Mouse (Mus musculus) midbrain, embryonic 11.5 days (tissue): ENCODE measurements around the gene Prx. TPM values are rescaled to one million over a fixed set of nuclear protein-coding genes. Genes with fewer than 3 reads are reported as not detected.

Source experiments
- ATAC-seq: fragments of 200-750 bp; cut with Nextera tagmentation; 2 replicates; pipeline ENCODE4 v1.8.0; 2017; ENCODE audit warnings: moderate TSS enrichment, moderate library complexity; ENCODE audit not compliant: low FRiP score
- DNase-seq: peaks from one replicate; pipeline ENCODE4 v3.0.0; 2015; ENCODE audit warnings: low spot score; ENCODE audit errors: missing footprints
- H3K27ac ChIP-seq: fragments of 300-500 bp; sonication (generic); 2 replicates; pipeline ENCODE4 v1.5.1; 2014; ENCODE audit warnings: low read depth, low read length
- H3K27me3 ChIP-seq: fragments of 300-500 bp; sonication (generic); 2 replicates; pipeline ENCODE4 v1.6.1; 2014; ENCODE audit warnings: mild to moderate bottlenecking, low read length, moderate library complexity, mixed read lengths; ENCODE audit not compliant: control insufficient read depth, insufficient read depth
- H3K36me3 ChIP-seq: fragments of 300-500 bp; sonication (generic); 2 replicates; pipeline ENCODE4 v1.6.1; 2014; ENCODE audit warnings: mild to moderate bottlenecking, low read length, moderate library complexity, mixed read lengths; ENCODE audit not compliant: control insufficient read depth, insufficient read depth
- H3K4me1 ChIP-seq: fragments of 300-500 bp; sonication (generic); 2 replicates; pipeline ENCODE4 v1.6.1; 2014; ENCODE audit warnings: low read length; ENCODE audit not compliant: control insufficient read depth, insufficient read depth
- H3K4me2 ChIP-seq: fragments of 300-500 bp; sonication (generic); 2 replicates; pipeline ENCODE4 v1.6.1; 2014; ENCODE audit warnings: mild to moderate bottlenecking, moderate library complexity
- H3K4me3 ChIP-seq: fragments of 300-500 bp; sonication (generic); 2 replicates; pipeline ENCODE4 v1.5.1; 2014; ENCODE audit warnings: low read depth, low read length
- H3K9ac ChIP-seq: fragments of 300-500 bp; sonication (generic); 2 replicates; pipeline ENCODE4 v1.6.1; 2014; ENCODE audit warnings: low read length
- H3K9me3 ChIP-seq: fragments of 300-500 bp; sonication (generic); 2 replicates; pipeline ENCODE4 v1.6.1; 2016; ENCODE audit warnings: low read length; ENCODE audit not compliant: control insufficient read depth
- WGBS: fragments of 180-500 bp; shearing (Covaris S2); extraction: QIAGEN DNeasy Blood & Tissue Kit; methylation state at CpG from one replicate; pipeline ENCODE4 v1.1.7; 2014; 5-methylcytosine and 5-hydroxymethylcytosine counted together
- polyA plus RNA-seq: library from polyadenylated mRNA; unstranded; fragments of >200 nt; fragmentation: Nextera tagmentation; extraction: Ambion mirVana; gene quantifications from 2 replicates; pipeline ENCODE4 v1.2.1, GENCODE M21; 2014

The Prx gene
- polyA plus RNA-seq, 1 experiment from 2014 or later, result 0.85 TPM

DNA sequence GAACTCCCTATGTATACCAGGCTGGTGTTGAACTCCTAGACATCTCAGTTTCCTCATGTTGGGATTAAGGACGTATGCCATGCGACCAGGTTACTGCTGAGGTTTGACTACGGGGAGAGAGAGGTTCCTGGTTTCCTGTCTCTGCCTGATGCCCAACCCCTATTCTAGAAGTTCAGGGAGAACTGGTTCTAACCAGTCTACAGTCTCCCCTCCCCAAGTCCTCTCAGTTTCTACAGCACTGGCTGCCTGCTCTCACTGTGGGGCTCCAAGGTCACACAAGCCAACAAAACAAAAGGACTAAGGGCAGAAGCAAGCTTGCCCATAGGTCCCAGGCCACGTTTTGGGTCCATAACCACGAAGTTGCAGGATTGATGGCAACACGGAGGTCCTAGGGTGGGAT is 50.5 kb downstream of the Prx start:
- H3K36me3 ChIP-seq, result no peaks in the 10 kb centered on the region
- H3K9me3 ChIP-seq, result no peaks in the 10 kb centered on the region
- no peak overlapping the region for H3K9ac ChIP-seq
- no peak overlapping the region for H3K27ac ChIP-seq
- H3K4me2 ChIP-seq, result no peak overlapping the region
- peaks cover 10% of the 10 kb centered on the region for H3K4me1 ChIP-seq
- DNase-seq (no peak), ATAC-seq (no peak)
- WGBS, result 88% methylated on average over 6 of the region's 6 CpGs
- H3K4me3 ChIP-seq, result no peak overlapping the region
- H3K27me3 ChIP-seq, result no peaks in the 10 kb centered on the region

DNA sequence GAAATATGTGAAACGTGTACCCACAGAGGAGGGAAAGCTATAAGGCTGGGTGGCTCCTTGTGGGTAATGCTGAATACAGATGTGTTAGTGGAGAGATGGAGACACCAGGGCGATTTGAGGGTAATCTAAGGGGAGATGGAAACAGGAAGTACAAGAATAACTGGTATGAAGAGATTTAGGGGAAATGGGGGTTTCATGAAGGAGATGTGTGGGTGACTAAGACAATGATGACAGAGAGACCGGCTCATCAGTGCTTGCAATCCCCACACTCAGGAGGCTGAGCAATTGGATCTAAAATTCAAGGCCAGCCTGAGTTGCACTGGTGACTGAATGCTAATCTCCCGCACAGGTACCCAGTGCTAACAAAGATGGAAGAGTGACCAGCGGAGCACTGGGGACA is 52.9 kb downstream of the Prx start:
- peak overlapping the region; percentile 80 for H3K4me2 ChIP-seq
- H3K27ac ChIP-seq, result no peak overlapping the region
- peaks cover 10% of the 10 kb centered on the region for H3K4me1 ChIP-seq
- 66% methylated on average over 5 of the region's 5 CpGs for WGBS
- DNase-seq (no peak), ATAC-seq (no peak)
- H3K36me3 ChIP-seq, result no peaks in the 10 kb centered on the region
- no peaks in the 10 kb centered on the region for H3K9me3 ChIP-seq
- no peaks in the 10 kb centered on the region for H3K27me3 ChIP-seq
- H3K9ac ChIP-seq, result no peak overlapping the region
- 0 out of 2 replicates have a peak overlapping the region, but pooled peaks have one; percentile 82 for H3K4me3 ChIP-seq

DNA sequence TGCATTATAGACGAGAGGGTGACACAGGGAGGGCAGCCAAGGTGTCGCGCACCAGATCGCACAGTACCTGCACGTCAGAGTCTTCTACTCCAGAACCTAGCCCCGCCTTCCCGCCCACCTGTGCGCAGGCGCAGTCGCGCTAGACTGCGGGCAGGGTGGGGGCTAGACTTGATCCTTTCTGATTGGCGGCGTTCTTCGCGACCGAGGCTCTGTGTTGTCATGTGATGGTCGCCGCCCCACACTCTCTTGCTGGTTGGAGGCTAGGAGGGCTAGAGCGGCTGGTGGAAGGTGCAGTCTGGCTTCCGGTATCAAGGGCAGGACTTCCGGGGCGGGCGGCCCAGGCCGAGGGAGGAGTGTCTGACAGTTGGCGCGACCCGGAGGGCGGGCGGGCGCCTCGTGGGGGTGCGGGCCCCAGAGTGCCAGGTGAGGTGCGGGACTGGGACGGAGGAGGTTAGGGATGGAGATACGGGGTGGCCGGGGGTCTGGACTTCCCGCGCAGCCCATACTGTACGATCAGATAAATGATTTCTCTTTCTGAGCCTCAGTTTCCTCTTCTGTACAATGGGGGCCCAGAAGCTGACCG is 53.9 kb downstream of the Prx start, which contains the start of the genes Pld3 and 2310022A10Rik:
Gene Pld3 (minus strand): TSS at position 288 of the 583 bp plus-strand sequence.
Gene 2310022A10Rik (plus strand): TSS at position 303 of the 583 bp plus-strand sequence.
- Histone ChIP-seq H3K27ac (peak within 1 kb of the TSS; percentile 25; the same call in 1 of the 2 replicates), H3K4me3 (peak within 1 kb of the TSS; percentile 82), H3K4me1 (peaks cover 10% of the 10 kb centered on the region), H3K27me3 (no peaks in the 10 kb centered on the region), H3K4me2 (peak within 1 kb of the TSS; percentile 80), H3K9ac (peak within 1 kb of the TSS; percentile 73), H3K9me3 (no peaks in the 10 kb centered on the region), H3K36me3 (no peaks in the 10 kb centered on the region)
- ATAC-seq, result peak; percentile 99
- 1% methylated on average over 41 of the region's 41 CpGs for WGBS
- DNase-seq, result peak; percentile 98

DNA sequence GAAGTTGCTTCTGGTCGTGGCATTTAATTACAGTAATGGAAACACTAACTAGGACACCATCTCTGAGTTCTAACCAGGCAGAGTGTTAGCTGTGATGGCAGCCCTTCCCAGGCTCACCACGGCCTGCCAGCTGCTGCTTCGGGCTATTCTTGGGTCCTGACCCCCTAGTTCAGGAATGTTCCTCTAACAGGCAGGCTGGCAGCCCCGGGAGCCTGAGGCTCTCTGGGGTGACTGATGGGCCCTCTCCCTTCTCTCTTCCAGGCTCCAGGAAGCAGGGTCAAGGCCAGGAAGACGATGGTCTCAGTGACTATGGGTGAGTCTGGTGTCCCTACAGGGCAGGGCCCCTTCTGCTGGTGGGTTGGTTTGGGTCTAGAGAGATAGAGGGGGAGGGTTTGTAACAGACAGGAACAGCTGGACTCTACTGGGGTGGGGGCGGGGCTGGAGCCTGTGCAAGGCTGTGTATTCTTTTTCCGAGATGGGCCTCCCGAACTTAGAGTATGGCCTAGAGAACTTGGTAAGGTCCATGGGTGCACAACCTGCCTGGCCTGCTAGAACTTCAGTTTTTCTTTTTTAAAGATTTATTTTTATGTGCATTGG is 61.3 kb downstream of the Prx start:
- DNase-seq (no peak), ATAC-seq (no peak)
- peaks cover 5% of the 10 kb centered on the region for H3K36me3 ChIP-seq
- H3K27me3 ChIP-seq, result no peaks in the 10 kb centered on the region
- H3K4me2 ChIP-seq, result no peak overlapping the region
- no peak overlapping the region for H3K27ac ChIP-seq
- H3K4me3 ChIP-seq, result no peak overlapping the region
- H3K4me1 ChIP-seq, result no peaks in the 10 kb centered on the region
- H3K9ac ChIP-seq, result no peak overlapping the region
- WGBS, result 82% methylated on average over 8 of the region's 8 CpGs
- no peaks in the 10 kb centered on the region for H3K9me3 ChIP-seq

DNA sequence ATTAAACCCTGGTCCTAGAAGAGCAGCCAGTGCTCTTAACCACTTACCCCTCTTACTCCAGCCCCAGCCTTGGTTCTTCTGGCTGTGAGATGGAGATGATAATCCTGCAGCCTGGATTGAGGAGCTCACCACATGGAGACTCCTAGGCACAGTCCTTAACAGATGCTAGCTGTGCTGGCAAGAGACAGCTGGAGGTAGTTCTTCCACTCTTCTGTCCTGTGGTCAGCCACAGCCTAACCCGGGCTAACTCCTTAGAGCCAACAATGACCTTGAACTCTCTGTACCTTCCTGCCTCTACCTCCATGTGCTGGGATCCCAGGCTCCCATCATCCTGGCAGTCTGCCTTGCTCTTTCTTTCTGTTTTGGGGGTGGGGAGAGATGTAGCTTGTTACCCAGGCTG is 61.9 kb downstream of the Prx start:
- no peak overlapping the region for H3K27ac ChIP-seq
- no peak overlapping the region for H3K4me2 ChIP-seq
- H3K27me3 ChIP-seq, result no peaks in the 10 kb centered on the region
- peaks cover 5% of the 10 kb centered on the region for H3K36me3 ChIP-seq
- DNase-seq, result no peak
- 95% methylated on average over 1 of the region's 1 CpGs for WGBS
- no peaks in the 10 kb centered on the region for H3K9me3 ChIP-seq
- no peak overlapping the region for H3K9ac ChIP-seq
- ATAC-seq, result no peak
- H3K4me3 ChIP-seq, result no peak overlapping the region
- H3K4me1 ChIP-seq, result no peaks in the 10 kb centered on the region

Other genes starting within 250 kb of the Prx start
- 16.9 and 17.7 TPM in 2 replicates for gene Numbl, start 240.9 kb upstream of the Prx start, polyA plus RNA-seq
- gene Ltbp4, start 161.6 kb upstream of the Prx start, polyA plus RNA-seq, result 2.9 and 5.8 TPM in 2 replicates
- gene Shkbp1, start 143.3 kb upstream of the Prx start, polyA plus RNA-seq, result 45.9 and 50.7 TPM in 2 replicates
- gene Gm20479, start 141.9 kb upstream of the Prx start, polyA plus RNA-seq, result not detected in 2 replicates
- gene Sptbn4, start 51.6 kb upstream of the Prx start, polyA plus RNA-seq, result 0.08 and 0.31 TPM in 2 replicates
- gene Blvrb, start 51.3 kb upstream of the Prx start, polyA plus RNA-seq, result 33.1 and 39.5 TPM in 2 replicates
- 20.3 and 22.0 TPM in 2 replicates for gene Sertad3, start 25.6 kb upstream of the Prx start, polyA plus RNA-seq
- gene Sertad1, start 12.4 kb upstream of the Prx start, polyA plus RNA-seq, result 13.4 and 15.5 TPM in 2 replicates
- 0.18 and 0.21 TPM in 2 replicates for gene Hipk4, start 23.9 kb downstream of the Prx start, polyA plus RNA-seq
- 62.5 and 63.5 TPM in 2 replicates for gene Pld3, start 53.9 kb downstream of the Prx start, polyA plus RNA-seq
- gene 2310022A10Rik, start 53.9 kb downstream of the Prx start, polyA plus RNA-seq, result 24.6 and 26.5 TPM in 2 replicates
- gene Akt2, start 92.2 kb downstream of the Prx start, polyA plus RNA-seq, result 62.6 and 69.0 TPM in 2 replicates
- gene Ttc9b, start 154.6 kb downstream of the Prx start, polyA plus RNA-seq, result 9.3 and 10.2 TPM in 2 replicates
- 5.1 and 8.8 TPM in 2 replicates for gene Map3k10, start 175.3 kb downstream of the Prx start, polyA plus RNA-seq
- gene Zfp607b, start 190.0 kb downstream of the Prx start, polyA plus RNA-seq, result 8.6 and 9.3 TPM in 2 replicates
- 83.0 and 89.2 TPM in 2 replicates for gene Zfp60, start 232.1 kb downstream of the Prx start, polyA plus RNA-seq